14 mouse cellular contexts compared by ENCODE assay signal in genomic region chr2:172110706-172111105, GRCm38 (mm10).
DNase-seq lines count a peak whose midpoint lies in the region; ATAC-seq and TF ChIP-seq lines count a peak whose summit lies in the region.
"Had no signal": no experiment of that assay in that cellular context is flagged by ENCODE, and none has a peak within 500 bp of the region (broad histone marks: within the 10 kb centered on the region; RNA-seq: fewer than 3 reads in every experiment).

No protein-coding gene starts in this region.

- 30% methylated on average over 3 of the region's 3 CpGs for WGBS in kidney, postnatal 0 days
- 43% methylated on average over 3 of the region's 3 CpGs for WGBS in embryonic facial prominence, embryonic 11.5 days
- WGBS in liver, embryonic 11.5 days = 42% methylated on average over 3 of the region's 3 CpGs

- H3K36me3 ChIP-seq in kidney, postnatal 0 days (ENCODE audit: insufficient read depth, low read length) = no peaks in the 10 kb centered on the region
- H3K36me3 ChIP-seq in embryonic facial prominence, embryonic 11.5 days (replicated peaks; ENCODE audit: control insufficient read depth, insufficient read depth, low read depth, low read length) = no peaks in the 10 kb centered on the region
- no peaks in the 10 kb centered on the region for H3K36me3 ChIP-seq in liver, embryonic 11.5 days (ENCODE audit: control insufficient read depth, insufficient read depth, low read length)
- H3K36me3 ChIP-seq: limb, embryonic 13.5 days; midbrain, embryonic 12.5 days; stomach, embryonic 15.5 days had no signal

- ATAC-seq in kidney, postnatal 0 days (replicated peaks; ENCODE audit: low FRiP score, low read depth) = no peak
- no peak for ATAC-seq in embryonic facial prominence, embryonic 11.5 days (replicated peaks; ENCODE audit: insufficient number of reproducible peaks, low FRiP score, low TSS enrichment, low read depth)
- ATAC-seq in megakaryocyte-erythroid progenitor cell, adult 5-6 weeks (replicated peaks; ENCODE audit: low FRiP score, low TSS enrichment, poor library complexity, severe bottlenecking) = no peak
- no peak for ATAC-seq in liver, embryonic 11.5 days (replicated peaks; ENCODE audit: low FRiP score)
- ATAC-seq: forebrain, embryonic 16.5 days; Patski had no signal

- H3K9me3 ChIP-seq in kidney, postnatal 0 days (replicated peaks; ENCODE audit: low read length) = no peaks in the 10 kb centered on the region
- no peaks in the 10 kb centered on the region for H3K9me3 ChIP-seq in embryonic facial prominence, embryonic 11.5 days (replicated peaks; ENCODE audit: control insufficient read depth, low read length)
- no peaks in the 10 kb centered on the region for H3K9me3 ChIP-seq in liver, embryonic 11.5 days (ENCODE audit: control insufficient read depth, low read length)
- H3K9me3 ChIP-seq: limb, embryonic 13.5 days; midbrain, embryonic 12.5 days; stomach, embryonic 15.5 days had no signal

- no peak for TF ChIP-seq CTCF in kidney, postnatal 0 days (IDR thresholded peaks at IDR 0.05; ENCODE audit: low read depth)

- no peaks in the 10 kb centered on the region for H3K4me1 ChIP-seq in kidney, postnatal 0 days (replicated peaks; ENCODE audit: insufficient read depth, low read length)
- H3K4me1 ChIP-seq in embryonic facial prominence, embryonic 11.5 days (ENCODE audit: control insufficient read depth, insufficient read depth, low read length) = no peaks in the 10 kb centered on the region
- H3K4me1 ChIP-seq in liver, embryonic 11.5 days (replicated peaks; ENCODE audit: control insufficient read depth, insufficient read depth, low read length) = no peaks in the 10 kb centered on the region
- H3K4me1 ChIP-seq: limb, embryonic 13.5 days; stomach, embryonic 15.5 days had no signal

- no peaks in the 10 kb centered on the region for H3K27me3 ChIP-seq in kidney, postnatal 0 days (ENCODE audit: insufficient read depth, low read length)
- no peaks in the 10 kb centered on the region for H3K27me3 ChIP-seq in embryonic facial prominence, embryonic 11.5 days (ENCODE audit: control insufficient read depth, insufficient read depth, low read length)
- no peaks in the 10 kb centered on the region for H3K27me3 ChIP-seq in liver, embryonic 11.5 days (replicated peaks; ENCODE audit: control insufficient read depth, insufficient read depth, low read length)
- H3K27me3 ChIP-seq: limb, embryonic 13.5 days; midbrain, embryonic 12.5 days; Patski; stomach, embryonic 15.5 days had no signal

- H3K4me2 ChIP-seq in kidney, postnatal 0 days (ENCODE audit: low read length) = no peak overlapping the region
- H3K4me2 ChIP-seq in embryonic facial prominence, embryonic 11.5 days (ENCODE audit: low read depth, low read length) = no peak overlapping the region
- no peak overlapping the region for H3K4me2 ChIP-seq in liver, embryonic 11.5 days
- H3K4me2 ChIP-seq: heart, embryonic 11.5 days; limb, embryonic 13.5 days; midbrain, embryonic 12.5 days; stomach, embryonic 15.5 days had no signal

- no peak overlapping the region for H3K27ac ChIP-seq in kidney, postnatal 0 days
- no peak overlapping the region for H3K27ac ChIP-seq in embryonic facial prominence, embryonic 11.5 days (replicated peaks; ENCODE audit: low read depth, low read length)
- no peak overlapping the region for H3K27ac ChIP-seq in liver, embryonic 11.5 days (ENCODE audit: low read depth, low read length)
- H3K27ac ChIP-seq: limb, embryonic 13.5 days; midbrain, embryonic 12.5 days; stomach, embryonic 15.5 days had no signal

- no peak overlapping the region for H3K4me3 ChIP-seq in kidney, postnatal 0 days (replicated peaks; ENCODE audit: low read depth, low read length)
- H3K4me3 ChIP-seq in embryonic facial prominence, embryonic 11.5 days (ENCODE audit: low read depth, low read length) = no peak overlapping the region
- no peak overlapping the region for H3K4me3 ChIP-seq in liver, embryonic 11.5 days (ENCODE audit: low read depth, low read length)
- H3K4me3 ChIP-seq: limb, embryonic 13.5 days; midbrain, embryonic 12.5 days; stomach, embryonic 15.5 days had no signal

- no peak overlapping the region for H3K9ac ChIP-seq in kidney, postnatal 0 days (ENCODE audit: low read depth, low read length)
- no peak overlapping the region for H3K9ac ChIP-seq in embryonic facial prominence, embryonic 11.5 days (replicated peaks; ENCODE audit: low read length)
- no peak overlapping the region for H3K9ac ChIP-seq in liver, embryonic 11.5 days (ENCODE audit: low read depth, low read length)
- H3K9ac ChIP-seq: limb, embryonic 13.5 days; midbrain, embryonic 12.5 days; stomach, embryonic 15.5 days had no signal

- peak; percentile 87 for DNase-seq in kidney, postnatal 0 days (ENCODE audit: low spot score)
- DNase-seq in kidney, adult 8-10 months = no peak
- DNase-seq in 3T3-L1 (ENCODE audit: low read depth, low spot score) (peak; percentile 50), ES-CJ7 (ENCODE audit: low read depth, low spot score) (peak; percentile 61)
- DNase-seq in embryonic facial prominence, embryonic 11.5 days (ENCODE audit: low spot score) = peak; percentile 85
- no peak for DNase-seq in B cell, adult 2 months
- no peak for DNase-seq in liver, embryonic 11.5 days (ENCODE audit: low spot score)

Comparison
In these comparisons a context has a peak if more than half of its experiments do, and no peak if none do; other contexts are left out.
1. DNase-seq: peak in kidney, postnatal 0 days (single experiment), 3T3-L1 (single experiment), ES-CJ7 (single experiment) and embryonic facial prominence, embryonic 11.5 days (single experiment); none in kidney, adult 8-10 months (0 of 2), B cell, adult 2 months (0 of 2) and liver, embryonic 11.5 days (single experiment).